Mouse (Mus musculus) liver, embryonic 12.5 days (tissue): Measurements from ENCODE around the gene Pigf. TPM values are rescaled to one million over a fixed set of nuclear protein-coding genes. Genes with fewer than 3 reads are reported as not detected.

Source experiments
- ATAC-seq: fragments of 200-750 bp; cut with Nextera tagmentation; 2 replicates; pipeline ENCODE4 v1.8.0; 2017; ENCODE audit warnings: moderate number of reproducible peaks, mild to moderate bottlenecking, moderate library complexity
- H3K27ac ChIP-seq: fragments of 300-500 bp; sonication (generic); 2 replicates; pipeline ENCODE4 v1.5.1; 2016; ENCODE audit warnings: mild to moderate bottlenecking
- H3K27me3 ChIP-seq: fragments of 300-500 bp; sonication (generic); replicated peaks from 2 replicates; pipeline ENCODE4 v1.6.1; 2016; ENCODE audit warnings: mild to moderate bottlenecking, moderate library complexity
- H3K36me3 ChIP-seq: fragments of 300-500 bp; sonication (generic); 2 replicates; pipeline ENCODE4 v1.6.1; 2016; ENCODE audit warnings: mild to moderate bottlenecking, moderate library complexity
- H3K4me1 ChIP-seq: fragments of 300-500 bp; sonication (generic); 2 replicates; pipeline ENCODE4 v1.6.1; 2016
- H3K4me2 ChIP-seq: fragments of 300-500 bp; sonication (generic); 2 replicates; pipeline ENCODE4 v1.6.1; 2016; ENCODE audit warnings: mild to moderate bottlenecking, moderate library complexity
- H3K4me3 ChIP-seq: fragments of 300-500 bp; sonication (generic); 2 replicates; pipeline ENCODE4 v1.5.1; 2016; ENCODE audit warnings: mild to moderate bottlenecking, moderate library complexity
- H3K9ac ChIP-seq: fragments of 300-500 bp; sonication (generic); 2 replicates; pipeline ENCODE4 v1.6.1; 2016; ENCODE audit warnings: mild to moderate bottlenecking, moderate library complexity
- H3K9me3 ChIP-seq: fragments of 300-500 bp; sonication (generic); replicated peaks from 2 replicates; pipeline ENCODE4 v1.6.1; 2016; ENCODE audit warnings: mild to moderate bottlenecking, moderate library complexity
- WGBS: fragments of 180-500 bp; shearing (Covaris S2); methylation state at CpG from one replicate; pipeline ENCODE4 v1.1.7; 2016; ENCODE audit not compliant: insufficient replicate concordance; 5-methylcytosine and 5-hydroxymethylcytosine counted together
- polyA plus RNA-seq: library from polyadenylated mRNA; unstranded; fragments of >200 nt; fragmentation: Nextera tagmentation; extraction: Ambion mirVana; gene quantifications from 2 replicates; pipeline ENCODE4 v1.2.1, GENCODE M21; 2016

The Pigf gene
- polyA plus RNA-seq, 1 experiment from 2014 or later, result 18.6 TPM

GRCm38 (mm10) chr17:87053921-87054320 is 28.7 kb upstream of the Pigf start:
- no peak for ATAC-seq
- Histone ChIP-seq H3K4me1 (no peaks in the 10 kb centered on the region), H3K9me3 (no peaks in the 10 kb centered on the region), H3K4me2 (no peak overlapping the region), H3K36me3 (no peaks in the 10 kb centered on the region), H3K4me3 (no peak overlapping the region), H3K27me3 (0 out of 2 replicates have a peak, but pooled peaks cover 3% of the 10 kb centered on the region), H3K27ac (no peak overlapping the region), H3K9ac (no peak overlapping the region)
- WGBS, result 66% methylated on average over 5 of the region's 5 CpGs

GRCm38 (mm10) chr17:87052432-87052831 is 27.2 kb upstream of the Pigf start:
- H3K4me1 ChIP-seq, result no peaks in the 10 kb centered on the region
- no peaks in the 10 kb centered on the region for H3K9me3 ChIP-seq
- no peak for ATAC-seq
- 62% methylated on average over 1 of the region's 1 CpGs for WGBS
- H3K27ac ChIP-seq, result no peak overlapping the region
- no peak overlapping the region for H3K4me2 ChIP-seq
- 0 out of 2 replicates have a peak, but pooled peaks cover 3% of the 10 kb centered on the region for H3K27me3 ChIP-seq
- H3K4me3 ChIP-seq, result no peak overlapping the region
- H3K9ac ChIP-seq, result no peak overlapping the region
- no peaks in the 10 kb centered on the region for H3K36me3 ChIP-seq

- Histone ChIP-seq H3K27me3 (0 out of 2 replicates have a peak, but pooled peaks cover 3% of the 10 kb centered on the region), H3K36me3 (no peaks in the 10 kb centered on the region), H3K4me1 (no peaks in the 10 kb centered on the region), H3K9ac (no peak overlapping the region), H3K27ac (no peak overlapping the region), H3K4me2 (no peak overlapping the region), H3K4me3 (no peak overlapping the region), H3K9me3 (no peaks in the 10 kb centered on the region)
- 73% methylated on average over 1 of the region's 1 CpGs for WGBS
- no peak for ATAC-seq
Measured at GRCm38 (mm10) chr17:87051652-87052051, 26.4 kb upstream of the Pigf start.

- Histone ChIP-seq H3K4me2 (no peak overlapping the region), H3K4me1 (no peaks in the 10 kb centered on the region), H3K36me3 (no peaks in the 10 kb centered on the region), H3K9ac (no peak overlapping the region), H3K4me3 (no peak overlapping the region), H3K27me3 (no peaks in the 10 kb centered on the region; the same call in 1 of the 2 replicates), H3K9me3 (no peaks in the 10 kb centered on the region), H3K27ac (no peak overlapping the region)
- 62% methylated on average over 9 of the region's 9 CpGs for WGBS
- ATAC-seq, result no peak
Measured at GRCm38 (mm10) chr17:87050469-87051175, 25.4 kb upstream of the Pigf start.

- Histone ChIP-seq H3K4me2 (no peak overlapping the region), H3K9ac (no peak overlapping the region), H3K27ac (no peak overlapping the region), H3K36me3 (no peaks in the 10 kb centered on the region), H3K4me3 (no peak overlapping the region), H3K4me1 (no peaks in the 10 kb centered on the region), H3K27me3 (no peaks in the 10 kb centered on the region; the same call in 1 of the 2 replicates), H3K9me3 (no peaks in the 10 kb centered on the region)
- ATAC-seq, result no peak
- WGBS, result 49% methylated on average over 5 of the region's 5 CpGs
Measured at GRCm38 (mm10) chr17:87049696-87050095, 24.5 kb upstream of the Pigf start.

GRCm38 (mm10) chr17:87044796-87045195 is 19.6 kb upstream of the Pigf start:
- no peak overlapping the region for H3K4me3 ChIP-seq
- WGBS, result 70% methylated on average over 8 of the region's 8 CpGs

GRCm38 (mm10) chr17:87044364-87044763 is 19.2 kb upstream of the Pigf start:
- Histone ChIP-seq H3K27me3 (peaks cover 6% of the 10 kb centered on the region; the same call in 1 of the 2 replicates), H3K4me2 (no peak overlapping the region), H3K9ac (no peak overlapping the region), H3K36me3 (no peaks in the 10 kb centered on the region), H3K4me1 (no peaks in the 10 kb centered on the region), H3K4me3 (no peak overlapping the region), H3K27ac (no peak overlapping the region), H3K9me3 (no peaks in the 10 kb centered on the region)
- peak; percentile 72; the same call in 1 of the 2 replicates for ATAC-seq
- WGBS, result 3% methylated on average over 15 of the region's 15 CpGs

More at GRCm38 (mm10) chr17:87044796-87045195, 19.6 kb upstream of the Pigf start:
- H3K9ac ChIP-seq, result no peak overlapping the region
- no peak overlapping the region for H3K27ac ChIP-seq
- ATAC-seq, result no peak
- H3K36me3 ChIP-seq, result no peaks in the 10 kb centered on the region
- no peaks in the 10 kb centered on the region for H3K4me1 ChIP-seq
- no peak overlapping the region for H3K4me2 ChIP-seq
- H3K27me3 ChIP-seq, result peaks cover 6% of the 10 kb centered on the region; the same call in 1 of the 2 replicates
- no peaks in the 10 kb centered on the region for H3K9me3 ChIP-seq

GRCm38 (mm10) chr17:87041739-87042138 is 16.5 kb upstream of the Pigf start:
- WGBS, result 71% methylated on average over 19 of the region's 19 CpGs
- no peak overlapping the region for H3K4me2 ChIP-seq
- no peak for ATAC-seq

GRCm38 (mm10) chr17:87038496-87038895 is 13.3 kb upstream of the Pigf start:
- H3K4me1 ChIP-seq, result no peaks in the 10 kb centered on the region
- no peak overlapping the region for H3K9ac ChIP-seq
- peaks cover 30% of the 10 kb centered on the region for H3K36me3 ChIP-seq
- 0 out of 2 replicates have a peak, but pooled peaks cover 4% of the 10 kb centered on the region for H3K27me3 ChIP-seq
- no peak overlapping the region for H3K4me2 ChIP-seq
- 75% methylated on average over 5 of the region's 5 CpGs for WGBS
- H3K4me3 ChIP-seq, result no peak overlapping the region
- ATAC-seq, result no peak
- H3K9me3 ChIP-seq, result no peaks in the 10 kb centered on the region
- H3K27ac ChIP-seq, result no peak overlapping the region

More at GRCm38 (mm10) chr17:87041739-87042138, 16.5 kb upstream of the Pigf start:
- H3K27ac ChIP-seq, result no peak overlapping the region
- H3K9ac ChIP-seq, result no peak overlapping the region
- H3K27me3 ChIP-seq, result peaks cover 6% of the 10 kb centered on the region; the same call in 1 of the 2 replicates
- H3K4me1 ChIP-seq, result no peaks in the 10 kb centered on the region
- H3K4me3 ChIP-seq, result no peak overlapping the region
- H3K36me3 ChIP-seq, result peaks cover 11% of the 10 kb centered on the region
- H3K9me3 ChIP-seq, result no peaks in the 10 kb centered on the region

GRCm38 (mm10) chr17:87036141-87037073 is 11.2 kb upstream of the Pigf start:
- no peak overlapping the region for H3K27ac ChIP-seq
- H3K9ac ChIP-seq, result no peak overlapping the region
- no peak for ATAC-seq
- 42% methylated on average over 9 of the region's 10 CpGs for WGBS
- peaks cover 47% of the 10 kb centered on the region for H3K36me3 ChIP-seq
- no peaks in the 10 kb centered on the region for H3K9me3 ChIP-seq
- no peak overlapping the region for H3K4me2 ChIP-seq
- no peak overlapping the region for H3K4me3 ChIP-seq
- no peaks in the 10 kb centered on the region for H3K27me3 ChIP-seq
- H3K4me1 ChIP-seq, result no peaks in the 10 kb centered on the region

GRCm38 (mm10) chr17:87024491-87025242 is 539 bp downstream of the Pigf start:
- Histone ChIP-seq H3K27ac (0 out of 2 replicates have a peak overlapping the region, but pooled peaks have one; percentile 60), H3K9ac (peak overlapping the region; percentile 76), H3K4me1 (peaks cover 26% of the 10 kb centered on the region), H3K9me3 (no peaks in the 10 kb centered on the region), H3K4me2 (peak overlapping the region; percentile 98), H3K36me3 (peaks cover 20% of the 10 kb centered on the region), H3K4me3 (peak overlapping the region; percentile 94), H3K27me3 (no peaks in the 10 kb centered on the region)
- ATAC-seq, result peak; percentile 68
- 2% methylated on average over 55 of the region's 55 CpGs for WGBS
